Mouse (Mus musculus): ENCODE data around the gene Serac1.

DNA sequence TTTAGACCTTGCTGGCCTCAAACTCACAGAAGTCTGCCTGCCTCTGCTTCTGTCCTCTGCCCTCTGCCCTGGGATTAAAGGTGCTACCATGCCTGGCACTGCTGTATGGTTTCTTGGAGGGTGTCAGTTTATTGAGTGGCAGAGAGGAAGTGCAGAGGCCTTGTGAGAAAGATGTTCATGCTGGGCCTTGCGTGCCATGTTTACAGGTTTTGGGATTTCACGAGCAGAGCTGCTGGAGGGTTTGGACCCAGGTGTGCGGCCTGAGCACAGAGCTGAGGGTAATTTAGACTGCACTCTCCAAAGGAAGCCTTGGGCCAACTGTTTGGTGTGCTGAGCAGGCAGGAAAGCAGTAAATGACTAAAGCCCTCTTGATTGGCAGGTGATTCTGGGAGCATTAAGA lies 38.4 kb upstream of the Serac1 start:
- TF ChIP-seq CTCF (IDR thresholded peaks at IDR 0.05; ENCODE audit: borderline replicate concordance, control insufficient read depth, extremely low read depth, insufficient read depth, low read length, poor library complexity) (no peak), POLR2A (IDR thresholded peaks at IDR 0.05; ENCODE audit: control insufficient read depth, extremely low read depth, insufficient read depth, low read length, poor library complexity) (no peak)
